ENCODE assay signal across 12 mouse cellular contexts in the genomic region with DNA sequence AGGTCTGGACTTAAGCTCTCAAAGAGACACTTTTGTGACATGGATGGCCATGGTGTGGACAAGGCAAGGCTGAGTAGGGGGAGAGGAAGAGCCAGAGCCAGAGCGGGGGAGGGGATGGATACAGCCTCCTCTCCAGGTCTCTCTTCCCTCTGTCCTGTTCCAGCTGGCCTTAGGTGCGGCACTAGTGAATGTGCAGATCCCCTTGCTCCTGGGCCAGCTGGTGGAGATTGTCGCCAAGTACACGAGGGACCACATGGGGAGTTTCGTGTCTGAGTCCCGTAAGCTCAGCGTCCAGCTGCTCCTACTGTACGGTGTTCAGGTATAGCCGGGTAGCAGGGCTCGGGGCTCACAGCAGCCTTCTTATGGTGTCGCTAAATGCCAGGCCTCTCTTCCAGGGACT. TPM values are rescaled to one million over a fixed set of nuclear protein-coding genes. Genes with fewer than 3 reads are reported as not detected.
"Had no signal": no experiment of that assay in that cellular context is flagged by ENCODE, and none has a peak within 500 bp of the region (broad histone marks: within the 10 kb centered on the region; RNA-seq: fewer than 3 reads in every experiment).

No protein-coding gene starts in this region.

- H3K9ac ChIP-seq: liver, embryonic 15.5 days; midbrain, embryonic 13.5 days had no signal

- H3K27me3 ChIP-seq: liver, embryonic 15.5 days; midbrain, embryonic 13.5 days had no signal

- ATAC-seq: lung, postnatal 0 days; midbrain, embryonic 13.5 days had no signal

- DNase-seq: kidney, postnatal 25 days; lung, adult 2 months; lung, postnatal 36 days; right cerebral cortex, postnatal 14 days; thymus, postnatal 36 days had no signal

- H3K4me2 ChIP-seq: liver, embryonic 11.5 days; liver, embryonic 15.5 days; midbrain, embryonic 13.5 days had no signal

- H3K9me3 ChIP-seq: limb, embryonic 10.5 days; liver, embryonic 15.5 days; midbrain, embryonic 13.5 days had no signal

- H3K4me3 ChIP-seq: left cerebral cortex, adult 2 months; limb, embryonic 10.5 days; liver, embryonic 15.5 days; midbrain, embryonic 13.5 days had no signal

- H3K27ac ChIP-seq: left cerebral cortex, adult 2 months; limb, embryonic 10.5 days; liver, embryonic 15.5 days; midbrain, embryonic 13.5 days had no signal

RNA-seq across cellular contexts. Expression of gene Asic3, which starts 12.8 kb away (rescaled TPM):
- total RNA-seq: left cerebral cortex, postnatal 14 days had no signal
- polyA plus RNA-seq: liver, embryonic 11.5 days; liver, embryonic 15.5 days; midbrain, embryonic 13.5 days had no signal
